Mouse (Mus musculus): ENCODE measurements around the gene Fat3.

Gene Fat3

GRCm38 (mm10) chr9:16306222-16306621, 194.9 kb downstream of the Fat3 start:
- no peak for DNase-seq

- DNase-seq, result no peak
These were observed 195.5 kb downstream of the Fat3 start for GRCm38 (mm10) chr9:16305396-16306086.

- no peak for DNase-seq
These were observed 196.1 kb downstream of the Fat3 start for GRCm38 (mm10) chr9:16304949-16305348.

GRCm38 (mm10) chr9:16302484-16302883, 198.6 kb downstream of the Fat3 start:
- peak; percentile 12 for DNase-seq

- no peak for DNase-seq
These were observed 203.2 kb downstream of the Fat3 start for GRCm38 (mm10) chr9:16297935-16298334.

GRCm38 (mm10) chr9:16293928-16294806, 206.9 kb downstream of the Fat3 start:
- DNase-seq, result no peak

- DNase-seq, result no peak
These were observed 208.6 kb downstream of the Fat3 start for GRCm38 (mm10) chr9:16292492-16292891.

GRCm38 (mm10) chr9:16290911-16291310, 210.2 kb downstream of the Fat3 start:
- no peak for DNase-seq

- no peak for DNase-seq
These were observed 218.1 kb downstream of the Fat3 start for GRCm38 (mm10) chr9:16283033-16283432.

- no peak for DNase-seq
These were observed 218.7 kb downstream of the Fat3 start for GRCm38 (mm10) chr9:16282291-16282804.

GRCm38 (mm10) chr9:16275589-16275988, 225.5 kb downstream of the Fat3 start:
- no peak for DNase-seq

- no peak for DNase-seq
These were observed 227.0 kb downstream of the Fat3 start for GRCm38 (mm10) chr9:16274130-16274529.

- no peak for DNase-seq
These were observed 228.3 kb downstream of the Fat3 start for GRCm38 (mm10) chr9:16272810-16273209.

GRCm38 (mm10) chr9:16270768-16271114, 230.3 kb downstream of the Fat3 start:
- no peak for DNase-seq

- DNase-seq, result no peak
These were observed 230.9 kb downstream of the Fat3 start for GRCm38 (mm10) chr9:16270056-16270767.

GRCm38 (mm10) chr9:16265519-16265918, 235.6 kb downstream of the Fat3 start:
- DNase-seq, result no peak

- DNase-seq, result no peak
These were observed 243.7 kb downstream of the Fat3 start for GRCm38 (mm10) chr9:16257241-16257840.

GRCm38 (mm10) chr9:16256577-16257207, 244.4 kb downstream of the Fat3 start:
- no peak for DNase-seq

- DNase-seq, result no peak
These were observed 254.3 kb downstream of the Fat3 start for GRCm38 (mm10) chr9:16246741-16247140.

GRCm38 (mm10) chr9:16231575-16231974, 269.5 kb downstream of the Fat3 start:
- DNase-seq, result peak; percentile 34

GRCm38 (mm10) chr9:16228919-16229318, 272.2 kb downstream of the Fat3 start:
- no peak for DNase-seq

GRCm38 (mm10) chr9:16227398-16227797, 273.7 kb downstream of the Fat3 start:
- DNase-seq, result no peak
